Mouse (Mus musculus) stomach, embryonic 16.5 days (tissue): ENCODE measurements around the gene Sccpdh. TPM values are rescaled to one million over a fixed set of nuclear protein-coding genes. Genes with fewer than 3 reads are reported as not detected.
"Not testable (repeated sequence)": the region's sequence is repeated elsewhere in the genome, so short reads cannot be mapped to it uniquely, and the experiment has no call there.

ENCODE experiments used
- ATAC-seq: fragments of 200-750 bp; cut with Nextera tagmentation; 2 replicates; pipeline ENCODE4 v1.8.0; 2017; ENCODE audit warnings: moderate number of reproducible peaks, moderate TSS enrichment; ENCODE audit not compliant: insufficient read depth, low FRiP score
- H3K27ac ChIP-seq: fragments of 300-500 bp; sonication (generic); 2 replicates; pipeline ENCODE4 v1.5.1; 2014; ENCODE audit warnings: low read length
- H3K27me3 ChIP-seq: fragments of 300-500 bp; sonication (generic); 2 replicates; pipeline ENCODE4 v1.6.1; 2014; ENCODE audit warnings: low read length, control low read depth, mixed read lengths; ENCODE audit not compliant: control insufficient read depth, insufficient read depth
- H3K36me3 ChIP-seq: fragments of 300-500 bp; sonication (generic); 2 replicates; pipeline ENCODE4 v1.6.1; 2014; ENCODE audit warnings: low read length; ENCODE audit not compliant: control insufficient read depth, insufficient read depth
- H3K4me1 ChIP-seq: fragments of 300-500 bp; sonication (generic); 2 replicates; pipeline ENCODE4 v1.6.1; 2014; ENCODE audit warnings: low read length, control low read depth, mixed read lengths; ENCODE audit not compliant: control insufficient read depth, insufficient read depth
- H3K4me2 ChIP-seq: fragments of 300-500 bp; sonication (generic); 2 replicates; pipeline ENCODE4 v1.6.1; 2014; ENCODE audit warnings: low read depth, low read length, mixed read lengths
- H3K4me3 ChIP-seq: fragments of 300-500 bp; sonication (generic); replicated peaks from 2 replicates; pipeline ENCODE4 v1.5.1; 2014; ENCODE audit warnings: mild to moderate bottlenecking, low read length
- H3K9ac ChIP-seq: fragments of 300-500 bp; sonication (generic); 2 replicates; pipeline ENCODE4 v1.6.1; 2014; ENCODE audit warnings: low read length
- H3K9me3 ChIP-seq: fragments of 300-500 bp; sonication (generic); replicated peaks from 2 replicates; pipeline ENCODE4 v1.6.1; 2016; ENCODE audit warnings: low read length, control low read depth; ENCODE audit not compliant: control insufficient read depth
- WGBS: fragments of 180-500 bp; shearing (Covaris S2); extraction: QIAGEN DNeasy Blood & Tissue Kit; methylation state at CpG from one replicate; pipeline ENCODE4 v1.1.7; 2014; 5-methylcytosine and 5-hydroxymethylcytosine counted together
- polyA plus RNA-seq: library from polyadenylated mRNA; unstranded; fragments of >200 nt; fragmentation: Nextera tagmentation; extraction: Ambion mirVana; gene quantifications from 2 replicates; pipeline ENCODE4 v1.2.1, GENCODE M21; 2015

The Sccpdh gene
- polyA plus RNA-seq, 1 experiment from 2014 or later: 65.1 TPM

DNA sequence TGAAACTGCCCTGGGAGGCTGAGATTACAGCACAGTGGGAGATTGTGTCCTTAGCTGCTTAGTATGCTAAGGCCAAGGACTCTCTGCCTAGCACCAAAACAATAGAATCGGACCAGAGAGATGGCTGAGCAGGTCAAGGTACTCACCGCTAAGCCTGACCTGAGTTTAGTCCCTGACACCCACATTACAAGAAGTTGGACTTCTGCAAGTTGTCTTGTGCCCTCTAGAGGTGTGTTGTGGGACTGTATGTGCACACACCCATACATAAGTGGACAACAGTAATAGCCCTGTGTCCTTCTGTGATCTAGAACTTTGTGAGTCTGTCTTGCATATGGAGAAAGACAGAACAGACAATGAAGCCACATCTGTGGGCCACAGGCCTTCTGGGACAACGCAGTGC, 33.9 kb upstream of the Sccpdh start:
- Histone ChIP-seq H3K27me3 (no peaks in the 10 kb centered on the region), H3K4me1 (no peaks in the 10 kb centered on the region)
- WGBS: 90% methylated on average over 3 of the region's 3 CpGs

DNA sequence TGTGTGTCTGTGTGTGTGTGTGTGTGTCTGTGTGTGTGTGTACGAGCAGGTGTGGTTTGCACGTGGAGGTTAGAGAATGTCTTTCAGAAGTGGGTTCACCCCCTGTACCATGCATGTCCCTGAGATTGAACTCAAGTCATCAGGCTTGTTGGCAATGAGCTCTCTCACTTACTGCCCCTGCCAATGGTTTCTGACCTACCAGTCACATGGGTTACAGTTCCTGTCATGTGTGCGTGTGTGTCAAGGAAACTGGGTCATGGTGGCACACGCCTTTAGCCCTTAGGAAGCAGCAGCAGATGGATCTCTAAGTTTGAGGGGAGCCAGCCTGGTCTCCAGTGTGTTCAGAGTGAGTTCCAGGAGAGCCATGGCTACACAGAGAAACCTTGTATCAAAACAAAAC, 25.3 kb upstream of the Sccpdh start:
- Histone ChIP-seq H3K9me3 (no peaks in the 10 kb centered on the region), H3K4me1 (no peaks in the 10 kb centered on the region; the same call in 1 of the 2 replicates), H3K27me3 (no peaks in the 10 kb centered on the region), H3K27ac (no peak overlapping the region), H3K9ac (no peak overlapping the region), H3K4me2 (no peak overlapping the region), H3K4me3 (no peak overlapping the region), H3K36me3 (no peaks in the 10 kb centered on the region)
- no peak for ATAC-seq
- WGBS: 76% methylated on average over 4 of the region's 4 CpGs

More for the DNA sequence above, 33.9 kb upstream of the Sccpdh start:
- no peak overlapping the region for H3K4me2 ChIP-seq
- no peak overlapping the region for H3K4me3 ChIP-seq
- H3K36me3 ChIP-seq: no peaks in the 10 kb centered on the region
- H3K9me3 ChIP-seq: no peaks in the 10 kb centered on the region
- ATAC-seq: no peak
- no peak overlapping the region for H3K9ac ChIP-seq
- no peak overlapping the region for H3K27ac ChIP-seq

GRCm38 (mm10) chr1:179644151-179644550, 23.9 kb upstream of the Sccpdh start:
- no peaks in the 10 kb centered on the region for H3K27me3 ChIP-seq
- H3K9ac ChIP-seq: no peak overlapping the region
- H3K27ac ChIP-seq: no peak overlapping the region
- H3K9me3 ChIP-seq: no peaks in the 10 kb centered on the region
- 56% methylated on average over 3 of the region's 3 CpGs for WGBS
- no peaks in the 10 kb centered on the region for H3K36me3 ChIP-seq
- no peak for ATAC-seq
- H3K4me2 ChIP-seq: no peak overlapping the region
- no peaks in the 10 kb centered on the region; the same call in 1 of the 2 replicates for H3K4me1 ChIP-seq
- H3K4me3 ChIP-seq: no peak overlapping the region

- peak; percentile 72; the same call in 1 of the 2 replicates for ATAC-seq
- H3K36me3 ChIP-seq: no peaks in the 10 kb centered on the region
- no peaks in the 10 kb centered on the region for H3K9me3 ChIP-seq
- peak overlapping the region; percentile 61; the same call in 1 of the 2 replicates for H3K9ac ChIP-seq
- WGBS: 58% methylated on average over 13 of the region's 13 CpGs
- H3K27me3 ChIP-seq: no peaks in the 10 kb centered on the region
- H3K4me3 ChIP-seq: peak overlapping the region; percentile 8; the same call in 1 of the 2 replicates
- H3K4me2 ChIP-seq: peak overlapping the region; percentile 45
- no peak overlapping the region for H3K27ac ChIP-seq
- H3K4me1 ChIP-seq: no peaks in the 10 kb centered on the region; the same call in 1 of the 2 replicates
Observed at GRCm38 (mm10) chr1:179645101-179645979, 22.7 kb upstream of the Sccpdh start.

- Histone ChIP-seq H3K4me1 (no peaks in the 10 kb centered on the region; the same call in 1 of the 2 replicates), H3K4me3 (peak overlapping the region; percentile 8; the same call in 1 of the 2 replicates), H3K9ac (peak overlapping the region; percentile 61; the same call in 1 of the 2 replicates), H3K36me3 (no peaks in the 10 kb centered on the region), H3K9me3 (no peaks in the 10 kb centered on the region), H3K4me2 (peak overlapping the region; percentile 45), H3K27me3 (no peaks in the 10 kb centered on the region), H3K27ac (no peak overlapping the region)
- WGBS: 23% methylated on average over 4 of the region's 4 CpGs
- ATAC-seq: no peak
Observed at GRCm38 (mm10) chr1:179645980-179646268, 22.1 kb upstream of the Sccpdh start.

GRCm38 (mm10) chr1:179648678-179649077, 19.3 kb upstream of the Sccpdh start:
- ATAC-seq, H3K4me3 ChIP-seq, H3K4me1 ChIP-seq, H3K9ac ChIP-seq, H3K27ac ChIP-seq, H3K27me3 ChIP-seq, H3K36me3 ChIP-seq, H3K9me3 ChIP-seq, H3K4me2 ChIP-seq: not testable (repeated sequence)
- 61% methylated on average over 4 of the region's 5 CpGs for whole genome bisulfite sequencing

DNA sequence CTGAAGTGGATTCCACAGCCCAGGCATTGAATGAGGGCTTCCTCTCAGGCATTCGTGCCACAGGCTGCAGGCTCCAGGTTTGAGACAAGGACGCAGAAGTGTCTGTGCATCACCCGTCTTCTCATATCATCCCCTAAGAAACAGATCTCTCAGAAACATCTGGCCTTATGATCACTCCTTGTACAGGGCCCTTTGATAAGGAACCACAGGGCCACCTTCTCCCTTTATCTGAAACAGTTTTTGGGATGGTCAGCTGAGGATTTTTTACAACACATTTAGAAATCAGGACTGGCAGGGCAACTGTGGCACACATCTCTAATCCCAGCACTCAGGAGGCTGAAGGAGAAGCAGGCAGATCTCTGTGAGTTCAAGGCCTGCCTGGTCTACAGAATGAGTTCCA, 18.7 kb upstream of the Sccpdh start:
- ATAC-seq: no peak
- H3K9me3 ChIP-seq: no peaks in the 10 kb centered on the region
- WGBS: 76% methylated on average over 3 of the region's 3 CpGs
- H3K4me2 ChIP-seq: no peak overlapping the region
- H3K36me3 ChIP-seq: no peaks in the 10 kb centered on the region
- H3K9ac ChIP-seq: no peak overlapping the region
- H3K27ac ChIP-seq: no peak overlapping the region
- no peaks in the 10 kb centered on the region; the same call in 1 of the 2 replicates for H3K4me1 ChIP-seq
- no peaks in the 10 kb centered on the region for H3K27me3 ChIP-seq
- no peak overlapping the region for H3K4me3 ChIP-seq

DNA sequence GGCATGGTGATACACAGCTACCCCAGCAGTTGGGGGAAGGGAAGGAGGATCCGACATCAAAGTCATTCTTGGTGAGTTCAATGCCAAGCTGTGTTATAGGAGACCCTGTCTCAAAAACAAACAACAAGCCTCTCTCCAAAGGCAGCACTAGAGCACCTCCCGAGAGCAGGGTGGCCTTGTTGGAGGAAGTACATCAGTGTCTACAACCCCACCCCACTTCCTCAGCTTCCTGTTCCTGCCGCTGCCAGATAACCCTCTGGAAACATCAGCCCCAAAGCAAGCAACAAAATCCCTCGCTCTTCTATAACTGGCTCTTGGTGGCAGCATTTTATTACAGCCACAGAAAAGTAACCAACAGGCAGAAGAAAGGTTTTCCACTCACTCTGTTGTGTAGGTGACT, 17.7 kb upstream of the Sccpdh start:
- H3K4me2 ChIP-seq: no peak overlapping the region

GRCm38 (mm10) chr1:179651224-179651623, 16.8 kb upstream of the Sccpdh start:
- Histone ChIP-seq H3K9ac (no peak overlapping the region), H3K4me3 (no peak overlapping the region), H3K9me3 (no peaks in the 10 kb centered on the region), H3K4me1 (no peaks in the 10 kb centered on the region), H3K36me3 (no peaks in the 10 kb centered on the region), H3K27ac (no peak overlapping the region), H3K27me3 (no peaks in the 10 kb centered on the region), H3K4me2 (no peak overlapping the region)
- 74% methylated on average over 5 of the region's 5 CpGs for WGBS
- no peak for ATAC-seq

More for the DNA sequence above, 17.7 kb upstream of the Sccpdh start:
- Histone ChIP-seq H3K27ac (no peak overlapping the region), H3K4me3 (no peak overlapping the region), H3K9ac (no peak overlapping the region), H3K27me3 (no peaks in the 10 kb centered on the region), H3K4me1 (no peaks in the 10 kb centered on the region; the same call in 1 of the 2 replicates), H3K36me3 (no peaks in the 10 kb centered on the region), H3K9me3 (no peaks in the 10 kb centered on the region)
- no peak for ATAC-seq
- WGBS: 58% methylated on average over 4 of the region's 4 CpGs
